Mouse (Mus musculus): Measurements from ENCODE around the gene Numa1. TPM values are rescaled to one million over a fixed set of nuclear protein-coding genes. Genes with fewer than 3 reads are reported as not detected.

Numa1 gene
- polyA plus RNA-seq, 1 experiment, result 63.1 TPM

DNA sequence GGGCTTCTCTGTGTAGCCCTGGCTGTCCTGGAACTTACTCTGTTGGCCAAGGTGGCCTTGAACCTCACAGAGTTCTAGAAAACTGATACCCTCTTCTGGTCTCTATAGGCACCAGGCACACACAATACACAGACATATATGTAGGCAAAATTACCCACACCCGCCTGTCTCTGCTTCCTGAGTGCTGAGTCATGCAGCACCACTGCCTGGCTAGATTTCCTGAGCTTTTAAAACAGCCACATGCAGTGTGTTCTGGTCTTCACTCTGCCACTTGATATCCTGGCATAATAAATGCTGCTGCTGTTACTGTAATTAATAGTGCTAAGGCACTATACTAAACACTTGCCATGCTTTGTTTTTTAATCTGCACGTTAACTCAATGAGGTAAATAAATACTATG is 31.7 kb downstream of the Numa1 start:
- no peaks in the 10 kb centered on the region for H3K27me3 ChIP-seq (ENCODE audit: control insufficient read depth, insufficient read depth, low read length)
- no peak overlapping the region for H3K27ac ChIP-seq (ENCODE audit: insufficient read depth, low read depth, low read length)
- no peak overlapping the region for H3K4me3 ChIP-seq (ENCODE audit: low read depth, low read length)
- WGBS, result 47% methylated on average over 2 of the region's 2 CpGs
- no peak for TF ChIP-seq CTCF (IDR thresholded peaks at IDR 0.05; ENCODE audit: extremely low read depth, insufficient read length, insufficient replicate concordance, low read depth, low read length)
- TF ChIP-seq POLR2A (IDR thresholded peaks at IDR 0.05; ENCODE audit: low read depth, low read length), result no peak
- peaks cover 10% of the 10 kb centered on the region for H3K4me1 ChIP-seq (ENCODE audit: control insufficient read depth, insufficient read depth, insufficient read length, low read length)
- H3K36me3 ChIP-seq (ENCODE audit: control insufficient read depth, insufficient read depth, low read length), result no peaks in the 10 kb centered on the region

DNA sequence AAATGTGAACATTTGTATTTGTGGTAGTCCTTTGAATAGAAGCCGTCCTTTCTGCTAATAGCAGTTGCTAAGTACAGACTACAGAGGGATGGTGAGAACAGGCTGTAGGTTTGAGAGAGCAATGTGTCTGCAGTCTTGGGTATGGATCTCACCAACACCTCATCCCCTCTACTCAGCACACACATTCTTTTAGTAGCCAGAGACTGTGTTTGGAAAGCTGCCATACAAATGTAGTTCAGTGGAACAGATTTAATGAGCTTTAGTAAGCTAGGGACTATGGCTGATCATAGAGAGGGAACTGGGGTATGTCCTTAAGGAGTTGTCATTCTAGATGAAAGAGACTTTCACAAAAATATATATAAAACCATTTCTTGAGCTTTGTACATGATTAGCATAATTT is 33.3 kb downstream of the Numa1 start:
- Histone ChIP-seq H3K27ac (ENCODE audit: insufficient read depth, low read depth, low read length) (no peak overlapping the region), H3K36me3 (ENCODE audit: control insufficient read depth, insufficient read depth, low read length) (no peaks in the 10 kb centered on the region), H3K4me3 (ENCODE audit: low read depth, low read length) (no peak overlapping the region), H3K4me1 (ENCODE audit: control insufficient read depth, insufficient read depth, insufficient read length, low read length) (peaks cover 10% of the 10 kb centered on the region), H3K27me3 (ENCODE audit: control insufficient read depth, insufficient read depth, low read length) (no peaks in the 10 kb centered on the region)
- 76% methylated on average over 1 of the region's 1 CpGs for WGBS
- TF ChIP-seq CTCF (IDR thresholded peaks at IDR 0.05; ENCODE audit: extremely low read depth, insufficient read length, insufficient replicate concordance, low read depth, low read length), result no peak
- no peak for TF ChIP-seq POLR2A (IDR thresholded peaks at IDR 0.05; ENCODE audit: low read depth, low read length)

DNA sequence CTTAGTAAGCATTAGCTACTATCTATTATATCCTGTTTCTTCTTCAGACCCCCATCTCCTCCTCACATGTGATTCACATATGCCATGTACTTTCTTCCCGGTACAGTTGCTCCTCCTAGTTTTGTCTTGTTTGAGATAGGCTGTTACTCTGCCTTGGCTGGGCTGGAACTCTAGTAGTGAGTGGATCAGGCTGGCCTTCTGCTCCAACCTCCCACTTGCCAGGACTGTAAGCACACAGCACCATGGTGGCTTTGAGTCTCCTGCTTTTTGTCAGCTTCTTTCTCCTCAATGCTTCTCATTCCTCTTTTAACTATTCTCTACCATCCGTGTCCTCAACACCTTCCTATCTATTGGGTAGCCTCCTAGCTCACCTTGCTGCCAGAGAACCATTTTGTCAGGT is 34.8 kb downstream of the Numa1 start:
- Histone ChIP-seq H3K36me3 (ENCODE audit: control insufficient read depth, insufficient read depth, low read length) (no peaks in the 10 kb centered on the region), H3K27ac (ENCODE audit: insufficient read depth, low read depth, low read length) (no peak overlapping the region), H3K27me3 (ENCODE audit: control insufficient read depth, insufficient read depth, low read length) (no peaks in the 10 kb centered on the region), H3K4me3 (ENCODE audit: low read depth, low read length) (no peak overlapping the region), H3K4me1 (ENCODE audit: control insufficient read depth, insufficient read depth, insufficient read length, low read length) (peaks cover 22% of the 10 kb centered on the region)
- no peak for TF ChIP-seq CTCF (IDR thresholded peaks at IDR 0.05; ENCODE audit: extremely low read depth, insufficient read length, insufficient replicate concordance, low read depth, low read length)
- no peak for TF ChIP-seq POLR2A (IDR thresholded peaks at IDR 0.05; ENCODE audit: low read depth, low read length)
- WGBS, result 44% methylated on average over 2 of the region's 2 CpGs

DNA sequence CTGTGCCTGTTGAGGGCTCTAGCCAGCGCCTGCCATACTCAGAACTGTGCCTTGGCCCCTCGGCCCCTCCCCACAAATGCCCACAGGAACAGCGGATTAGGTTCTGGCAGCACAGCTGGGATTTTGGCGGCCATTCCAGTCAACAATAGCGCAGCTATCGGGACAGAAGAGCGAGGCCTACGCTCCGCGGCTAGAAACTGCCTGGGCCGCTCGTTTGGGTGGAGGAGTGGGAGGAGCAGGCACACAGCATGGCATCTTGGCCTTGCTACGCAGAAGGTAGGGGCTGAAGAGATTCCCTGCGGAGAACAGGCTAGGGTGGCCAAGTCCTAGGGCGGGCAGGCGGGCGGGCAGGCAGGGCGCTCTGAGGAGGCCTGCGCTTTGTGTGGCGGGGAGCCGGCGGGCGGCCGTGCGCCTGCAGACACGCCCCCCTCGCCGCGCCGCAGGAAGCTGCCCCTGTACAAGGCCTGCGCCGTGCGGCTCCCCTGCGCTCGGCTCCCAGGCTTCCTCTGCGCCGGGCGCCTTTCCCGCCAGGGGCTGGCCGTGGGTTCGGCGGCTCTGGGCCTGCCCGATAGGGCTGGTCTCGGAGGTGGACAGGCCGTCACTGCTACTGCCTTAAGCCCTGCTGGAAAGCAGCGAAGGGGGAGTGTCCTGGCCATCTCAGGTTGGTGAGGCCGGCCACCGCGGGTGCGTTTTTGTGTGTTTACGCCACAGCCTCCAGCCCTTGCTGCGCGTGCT is 36.0 kb downstream of the Numa1 start:
- H3K4me3 ChIP-seq (ENCODE audit: low read depth, low read length), result peak overlapping the region; percentile 83
- H3K27me3 ChIP-seq (ENCODE audit: control insufficient read depth, insufficient read depth, low read length), result no peaks in the 10 kb centered on the region
- H3K4me1 ChIP-seq (ENCODE audit: control insufficient read depth, insufficient read depth, insufficient read length, low read length), result peaks cover 28% of the 10 kb centered on the region; the same call in 1 of the 2 replicates
- peak overlapping the region; percentile 96 for H3K27ac ChIP-seq (ENCODE audit: insufficient read depth, low read depth, low read length)
- H3K36me3 ChIP-seq (ENCODE audit: control insufficient read depth, insufficient read depth, low read length), result no peaks in the 10 kb centered on the region
- TF ChIP-seq CTCF (IDR thresholded peaks at IDR 0.05; ENCODE audit: extremely low read depth, insufficient read length, insufficient replicate concordance, low read depth, low read length) (no peak), POLR2A (IDR thresholded peaks at IDR 0.05; ENCODE audit: low read depth, low read length) (peak; percentile 37; the same call in 1 of the 2 replicates)
- under 1% methylated on average over 51 of the region's 53 CpGs for WGBS

DNA sequence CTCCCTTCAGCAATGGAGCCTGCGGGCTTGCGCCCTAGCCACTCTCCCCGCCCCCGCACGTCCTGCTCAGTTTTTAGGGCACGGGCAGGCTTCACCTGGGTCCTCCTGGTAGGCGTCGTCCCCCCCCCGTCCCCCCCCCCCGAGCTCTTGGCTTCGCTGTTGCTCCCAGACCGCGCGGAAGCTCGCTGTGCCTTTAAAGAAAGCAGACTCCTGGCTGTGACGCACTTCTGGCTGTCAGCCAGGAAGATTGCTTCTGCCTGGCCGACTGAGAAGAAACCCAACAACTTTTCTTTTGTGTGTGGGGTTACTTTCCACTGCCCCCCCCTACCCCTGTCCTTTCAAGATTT is 36.5 kb downstream of the Numa1 start:
- Histone ChIP-seq H3K27me3 (ENCODE audit: control insufficient read depth, insufficient read depth, low read length) (no peaks in the 10 kb centered on the region), H3K36me3 (ENCODE audit: control insufficient read depth, insufficient read depth, low read length) (peaks cover 2% of the 10 kb centered on the region; the same call in 1 of the 2 replicates), H3K27ac (ENCODE audit: insufficient read depth, low read depth, low read length) (peak overlapping the region; percentile 96), H3K4me3 (ENCODE audit: low read depth, low read length) (peak overlapping the region; percentile 83), H3K4me1 (ENCODE audit: control insufficient read depth, insufficient read depth, insufficient read length, low read length) (peaks cover 30% of the 10 kb centered on the region; the same call in 1 of the 2 replicates)
- TF ChIP-seq POLR2A (IDR thresholded peaks at IDR 0.05; ENCODE audit: low read depth, low read length), result peak; percentile 4; the same call in 1 of the 2 replicates
- TF ChIP-seq CTCF (IDR thresholded peaks at IDR 0.05; ENCODE audit: extremely low read depth, insufficient read length, insufficient replicate concordance, low read depth, low read length), result no peak
- 2% methylated on average over 16 of the region's 17 CpGs for WGBS

DNA sequence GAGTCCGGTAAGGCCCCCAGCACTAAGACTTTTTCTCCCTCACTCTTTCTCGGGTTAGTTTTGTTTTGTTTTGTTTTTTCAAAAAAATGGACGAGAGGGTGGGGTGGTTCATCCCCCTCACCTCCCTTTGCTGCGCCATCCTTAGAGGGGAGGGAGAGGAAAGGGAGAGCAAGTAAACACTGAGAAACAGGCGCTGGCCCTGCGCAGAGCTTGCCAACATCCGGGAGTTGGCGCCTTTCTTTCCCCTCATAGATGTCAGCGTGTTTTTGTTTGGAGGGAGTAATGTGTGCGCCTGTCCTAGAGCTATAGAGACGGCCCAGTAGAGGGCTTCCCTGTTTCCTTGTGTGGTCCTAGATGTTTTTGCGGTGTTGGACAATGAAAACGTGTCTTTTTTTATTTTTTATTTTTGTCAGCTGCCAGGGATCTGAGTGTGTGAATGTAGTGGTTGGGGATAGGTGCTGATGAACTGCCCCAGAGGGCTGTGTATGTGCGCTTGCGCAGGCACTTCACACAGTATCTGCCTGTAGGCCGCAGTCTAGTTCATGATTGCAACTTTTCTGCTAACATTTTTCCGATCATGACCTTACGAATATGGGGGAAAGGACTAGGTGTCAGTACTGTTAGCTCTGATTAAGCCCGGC is 37.0 kb downstream of the Numa1 start:
- Histone ChIP-seq H3K4me3 (ENCODE audit: low read depth, low read length) (peak overlapping the region; percentile 83), H3K36me3 (ENCODE audit: control insufficient read depth, insufficient read depth, low read length) (peaks cover 2% of the 10 kb centered on the region; the same call in 1 of the 2 replicates), H3K27me3 (ENCODE audit: control insufficient read depth, insufficient read depth, low read length) (no peaks in the 10 kb centered on the region), H3K27ac (ENCODE audit: insufficient read depth, low read depth, low read length) (peak overlapping the region; percentile 92), H3K4me1 (ENCODE audit: control insufficient read depth, insufficient read depth, insufficient read length, low read length) (peaks cover 28% of the 10 kb centered on the region; the same call in 1 of the 2 replicates)
- WGBS, result under 1% methylated on average over 19 of the region's 19 CpGs
- TF ChIP-seq CTCF (IDR thresholded peaks at IDR 0.05; ENCODE audit: extremely low read depth, insufficient read length, insufficient replicate concordance, low read depth, low read length) (no peak), POLR2A (IDR thresholded peaks at IDR 0.05; ENCODE audit: low read depth, low read length) (no peak)

DNA sequence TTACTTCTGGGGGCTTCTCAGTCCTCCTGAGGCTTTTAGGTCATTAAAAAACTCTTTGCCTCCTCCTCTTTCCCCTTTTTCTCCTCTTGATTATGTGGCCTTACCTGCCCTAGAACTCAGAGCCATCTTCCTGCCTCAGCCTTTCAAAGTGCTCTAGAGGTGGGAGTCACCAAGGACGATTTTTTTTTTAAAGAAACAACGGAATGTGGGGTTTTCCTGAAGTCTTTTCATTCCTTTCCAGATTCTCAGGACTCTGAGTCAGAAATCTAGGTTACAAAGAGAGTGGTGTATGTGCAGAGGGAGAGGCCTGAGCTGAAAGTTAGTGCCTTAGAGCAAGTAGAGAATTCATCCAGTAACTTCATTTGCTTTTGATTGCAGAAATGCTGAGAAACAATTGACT is 37.8 kb downstream of the Numa1 start:
- H3K27me3 ChIP-seq (ENCODE audit: control insufficient read depth, insufficient read depth, low read length), result no peaks in the 10 kb centered on the region
- peak overlapping the region; percentile 92 for H3K27ac ChIP-seq (ENCODE audit: insufficient read depth, low read depth, low read length)
- peaks cover 28% of the 10 kb centered on the region; the same call in 1 of the 2 replicates for H3K4me1 ChIP-seq (ENCODE audit: control insufficient read depth, insufficient read depth, insufficient read length, low read length)
- TF ChIP-seq POLR2A (IDR thresholded peaks at IDR 0.05; ENCODE audit: low read depth, low read length) (no peak), CTCF (IDR thresholded peaks at IDR 0.05; ENCODE audit: extremely low read depth, insufficient read length, insufficient replicate concordance, low read depth, low read length) (no peak)
- H3K36me3 ChIP-seq (ENCODE audit: control insufficient read depth, insufficient read depth, low read length), result peaks cover 5% of the 10 kb centered on the region; the same call in 1 of the 2 replicates
- H3K4me3 ChIP-seq (ENCODE audit: low read depth, low read length), result no peak overlapping the region
- 17% methylated on average over 2 of the region's 2 CpGs for WGBS
